Mouse (Mus musculus) lung, postnatal 0 days (tissue): ENCODE data around the gene Spg21.

Experiments
- CTCF ChIP-seq: IDR thresholded peaks from 2 replicates; pipeline ENCODE4 v1.5.1; 2016; ENCODE audit warnings: antibody characterized with exemption, mild to moderate bottlenecking
- EP300 ChIP-seq: IDR thresholded peaks from 2 replicates; pipeline ENCODE4 v1.6.1; 2016; ENCODE audit warnings: antibody characterized with exemption, mild to moderate bottlenecking, control low read depth

GRCm38 (mm10) chr9:65427511-65427910, 33.2 kb upstream of the Spg21 start:
- TF ChIP-seq CTCF: no peak
- TF ChIP-seq EP300: no peak
